Mouse (Mus musculus) layer of hippocampus, postnatal 14 days (tissue): ENCODE results near the gene Gm10563. TPM values are rescaled to one million over a fixed set of nuclear protein-coding genes. Genes with fewer than 3 reads are reported as not detected.

Experiments
- DNase-seq, 2 experiments: peaks; one replicate each; pipeline ENCODE4 v3.0.0; 2021 to 2022; ENCODE audit warnings: low spot score in 2 of 2, mixed read lengths in 1 of 2
- total RNA-seq, 2 experiments: library from RNA; stranded (reverse); gene quantifications; 2 replicates each; pipeline ENCODE4 v1.2.3; 2021

Gene Gm10563
- total RNA-seq, 2 experiments from 2014 or later, result not detected

DNA sequence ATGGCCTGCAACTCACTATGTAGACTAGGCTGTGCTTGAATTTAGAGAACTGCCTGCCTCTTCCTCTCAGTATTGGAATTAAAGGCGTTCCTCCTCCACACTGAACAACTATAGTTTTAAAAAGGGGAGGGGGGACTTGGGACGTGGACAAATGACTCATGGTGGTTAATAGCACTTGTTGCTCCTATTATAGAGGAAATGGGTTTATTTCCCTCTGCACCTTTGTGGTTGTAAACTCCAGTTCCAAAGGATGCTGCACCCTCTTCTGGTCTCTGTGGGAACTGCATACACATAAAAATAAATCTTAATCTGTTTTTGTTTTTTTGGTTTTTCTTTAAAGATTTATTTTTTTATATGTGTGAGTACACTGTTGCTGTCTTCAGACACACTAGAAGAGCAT is 77.0 kb downstream of the Gm10563 start:
- no peak for DNase-seq

GRCm38 (mm10) chr4:155566555-155566954 is 78.7 kb downstream of the Gm10563 start:
- DNase-seq, result no peak

Other genes with a start within 250 kb of the Gm10563 start
- gene Gabrd, start 247.3 kb downstream of the Gm10563 start, total RNA-seq, result 10 to 100 TPM; 10.4 to 14.9 TPM
- 10 to 100 TPM in 1 of 2 experiments, 1 to 10 TPM in 1; 9.6 to 11.5 TPM for gene Cfap74, start 236.2 kb downstream of the Gm10563 start, total RNA-seq
- gene Tmem52, start 176.3 kb downstream of the Gm10563 start, total RNA-seq, result 10 to 100 TPM in 1 of 2 experiments, 1 to 10 TPM in 1; 6.2 to 10.5 TPM
- 100 to 1,000 TPM; 855 to 871 TPM for gene Gnb1, start 154.0 kb downstream of the Gm10563 start, total RNA-seq
- gene Nadk, start 83.0 kb downstream of the Gm10563 start, total RNA-seq, result 10 to 100 TPM; 61.0 to 68.9 TPM
- 10 to 100 TPM; 41.4 to 46.1 TPM for gene Slc35e2, start 44.0 kb downstream of the Gm10563 start, total RNA-seq
- gene Cdk11b, start 20.6 kb downstream of the Gm10563 start, total RNA-seq, result 10 to 100 TPM; 45.4 to 50.7 TPM
- 1 to 10 TPM; 1.5 to 4.7 TPM for gene Mmp23, start 8.0 kb upstream of the Gm10563 start, total RNA-seq
- 10 to 100 TPM; 86.7 to 87.7 TPM for gene Mib2, start 23.8 kb upstream of the Gm10563 start, total RNA-seq
- gene Fndc10, start 48.9 kb upstream of the Gm10563 start, total RNA-seq, result 10 to 100 TPM; 22.5 to 26.4 TPM
- 10 to 100 TPM; 65.7 to 79.1 TPM for gene Ssu72, start 59.4 kb upstream of the Gm10563 start, total RNA-seq
- 10 to 100 TPM; 41.6 to 45.7 TPM for gene Tmem240, start 89.4 kb upstream of the Gm10563 start, total RNA-seq
- gene Atad3a, start 115.7 kb upstream of the Gm10563 start, total RNA-seq, result 10 to 100 TPM; 52.5 to 59.7 TPM
- 10 to 100 TPM; 13.5 to 16.8 TPM for gene Vwa1, start 129.3 kb upstream of the Gm10563 start, total RNA-seq
- gene Tmem88b, start 140.5 kb upstream of the Gm10563 start, total RNA-seq, result 10 to 100 TPM; 18.0 to 18.1 TPM
- under 1 TPM in 1 of 2 experiments, not detected in 1; 0.48 TPM for gene Ankrd65, start 145.0 kb upstream of the Gm10563 start, total RNA-seq
- gene Mrpl20, start 157.5 kb upstream of the Gm10563 start, total RNA-seq, result 100 to 1,000 TPM; 105 to 109 TPM
- gene Ccnl2, start 167.1 kb upstream of the Gm10563 start, total RNA-seq, result 10 to 100 TPM; 77.7 to 89.3 TPM
- gene Aurkaip1, start 185.9 kb upstream of the Gm10563 start, total RNA-seq, result 10 to 100 TPM; 83.3 to 83.7 TPM
- gene Mxra8, start 194.3 kb upstream of the Gm10563 start, total RNA-seq, result 10 to 100 TPM; 10.0 to 12.7 TPM
- 10 to 100 TPM; 72.9 to 75.8 TPM for gene Dvl1, start 202.0 kb upstream of the Gm10563 start, total RNA-seq
- gene Tas1r3, start 218.0 kb upstream of the Gm10563 start, total RNA-seq, result under 1 TPM; 0.25 to 0.29 TPM
- 10 to 100 TPM; 29.5 to 31.2 TPM for gene Cptp, start 224.0 kb upstream of the Gm10563 start, total RNA-seq
- gene Ints11, start 224.1 kb upstream of the Gm10563 start, total RNA-seq, result 10 to 100 TPM; 29.4 to 33.0 TPM
- gene Pusl1, start 246.4 kb upstream of the Gm10563 start, total RNA-seq, result 10 to 100 TPM; 61.3 to 65.4 TPM
- gene Acap3, start 246.4 kb upstream of the Gm10563 start, total RNA-seq, result 100 to 1,000 TPM; 143 to 160 TPM